Mouse (Mus musculus) CH12.LX (cell line): ENCODE data around the gene Tbx1. TPM values are rescaled to one million over a fixed set of nuclear protein-coding genes. Genes with fewer than 3 reads are reported as not detected.

Experiments
- DNase-seq: peaks from one replicate; pipeline ENCODE4 v3.0.0-alpha.2; 2013; ENCODE audit errors: extremely low read depth
- H3K27ac ChIP-seq: 2 replicates; pipeline ENCODE4 v1.5.1; 2012; ENCODE audit warnings: low read depth, mild to moderate bottlenecking, control low read depth, moderate library complexity; ENCODE audit not compliant: insufficient read depth
- H3K27me3 ChIP-seq: replicated peaks from 2 replicates; pipeline ENCODE3; 2012; ENCODE audit warnings: inconsistent platforms
- H3K36me3 ChIP-seq, 2 experiments: replicated peaks in 1 of 2; 2 replicates each; pipeline versions ENCODE3 to v1.6.1; 2012; ENCODE audit warnings: inconsistent platforms in 1 of 2, low read length in 1 of 2, mild to moderate bottlenecking in 1 of 2, mixed read lengths in 1 of 2, moderate library complexity in 1 of 2; ENCODE audit not compliant: control insufficient read depth in 1 of 2, insufficient read depth in 1 of 2
- H3K4me1 ChIP-seq, 2 experiments: 2 replicates each; pipeline ENCODE4 v1.6.1; 2012; ENCODE audit warnings: inconsistent platforms in 1 of 2, moderate library complexity in 1 of 2; ENCODE audit not compliant: insufficient read depth in 2 of 2, control insufficient read depth in 1 of 2
- H3K4me2 ChIP-seq: 2 replicates; pipeline ENCODE4 v1.6.1; 2012; ENCODE audit warnings: low read depth, mild to moderate bottlenecking, control low read depth; ENCODE audit not compliant: poor library complexity, insufficient read depth, severe bottlenecking
- H3K4me3 ChIP-seq, 3 experiments: fragments of 150-350 bp in 1 of 3; sonication (generic) in 1 of 3; replicated peaks in 1 of 3; 2 replicates each; pipeline versions ENCODE3 to v1.5.1; 2011 to 2012; ENCODE audit warnings: low read depth in 2 of 3, low read length in 2 of 3, mild to moderate bottlenecking in 2 of 3, moderate library complexity in 2 of 3, control low read depth in 1 of 3, improper control_type of control experiment in 1 of 3, inconsistent platforms in 1 of 3, mixed read lengths in 1 of 3; ENCODE audit not compliant: poor library complexity in 1 of 3
- H3K79me2 ChIP-seq: replicated peaks from 2 replicates; pipeline ENCODE4 v1.6.1; 2012; ENCODE audit warnings: mild to moderate bottlenecking, moderate library complexity; ENCODE audit not compliant: control insufficient read depth, poor library complexity, insufficient read depth, severe bottlenecking; ENCODE audit errors: extremely low read depth
- H3K9ac ChIP-seq: 2 replicates; pipeline ENCODE4 v1.6.1; 2012; ENCODE audit warnings: low read depth, mild to moderate bottlenecking, control low read depth, moderate library complexity; ENCODE audit not compliant: insufficient read depth
- H3K9me3 ChIP-seq: replicated peaks from 2 replicates; pipeline ENCODE3; 2012; ENCODE audit warnings: low read length, inconsistent platforms, mixed read lengths
- BHLHE40 ChIP-seq: IDR thresholded peaks from 2 replicates; pipeline ENCODE4 v1.6.1; 2011; ENCODE audit warnings: mild to moderate bottlenecking, low read depth, low read length, improper control_type of control experiment
- CHD1 ChIP-seq: IDR thresholded peaks from 2 replicates; pipeline ENCODE4 v1.6.1; 2012; ENCODE audit warnings: low read depth, low read length, improper control_type of control experiment, inconsistent platforms
- CHD2 ChIP-seq: IDR thresholded peaks from 2 replicates; pipeline ENCODE4 v1.6.1; 2011; ENCODE audit warnings: low read length, improper control_type of control experiment
- CTCF ChIP-seq, 2 experiments: IDR thresholded peaks in 1 of 2; conservative IDR thresholded peaks in 1 of 2; 2 replicates each; pipeline ENCODE4 v1.5.1; 2011 to 2012; ENCODE audit warnings: low read depth in 2 of 2, low read length in 2 of 2, improper control_type of control experiment in 1 of 2, inconsistent platforms in 1 of 2, mild to moderate bottlenecking in 1 of 2, moderate library complexity in 1 of 2
- E2F4 ChIP-seq: IDR thresholded peaks from 2 replicates; pipeline ENCODE4 v1.6.1; 2011; ENCODE audit warnings: low read depth, low read length, improper control_type of control experiment; ENCODE audit not compliant: insufficient replicate concordance
- ELF1 ChIP-seq: IDR thresholded peaks from 2 replicates; pipeline ENCODE4 v1.6.1; 2014; ENCODE audit warnings: low read depth, mild to moderate bottlenecking, inconsistent platforms, low read length, improper control_type of control experiment
- EP300 ChIP-seq: IDR thresholded peaks from 2 replicates; pipeline ENCODE4 v1.6.1; 2011; ENCODE audit warnings: low read length, improper control_type of control experiment
- ETS1 ChIP-seq: conservative IDR thresholded peaks from 2 replicates; pipeline ENCODE4 v1.6.1; 2012; ENCODE audit warnings: low read depth, mild to moderate bottlenecking, inconsistent platforms, low read length, improper control_type of control experiment, moderate library complexity
- GABPA ChIP-seq: IDR thresholded peaks from 2 replicates; pipeline ENCODE4 v1.6.1; 2012; ENCODE audit warnings: low read depth, low read length, improper control_type of control experiment, inconsistent platforms; ENCODE audit not compliant: insufficient replicate concordance
- HCFC1 ChIP-seq: IDR thresholded peaks from 2 replicates; pipeline ENCODE4 v1.6.1; 2012; ENCODE audit warnings: low read depth, mild to moderate bottlenecking, inconsistent platforms, low read length, improper control_type of control experiment
- IRF4 ChIP-seq: IDR thresholded peaks from 2 replicates; pipeline ENCODE4 v1.6.1; 2014; ENCODE audit warnings: low read depth, mild to moderate bottlenecking, inconsistent platforms, low read length, improper control_type of control experiment
- JUN ChIP-seq: IDR thresholded peaks from 2 replicates; pipeline ENCODE4 v1.6.1; 2011; ENCODE audit warnings: low read depth, mild to moderate bottlenecking, low read length, improper control_type of control experiment, moderate library complexity; ENCODE audit not compliant: insufficient read depth
- JUND ChIP-seq: conservative IDR thresholded peaks from 2 replicates; pipeline ENCODE4 v1.6.1; 2011; ENCODE audit warnings: low read depth, low read length, improper control_type of control experiment
- KAT2A ChIP-seq: IDR thresholded peaks from 2 replicates; pipeline ENCODE4 v1.6.1; 2012; ENCODE audit warnings: low read length, improper control_type of control experiment, inconsistent platforms; ENCODE audit not compliant: insufficient replicate concordance
- MAFK ChIP-seq: IDR thresholded peaks from 2 replicates; pipeline ENCODE4 v1.6.1; 2011; ENCODE audit warnings: low read length, improper control_type of control experiment; ENCODE audit not compliant: insufficient replicate concordance
- MAX ChIP-seq: IDR thresholded peaks from 2 replicates; pipeline ENCODE4 v1.6.1; 2011; ENCODE audit warnings: low read length, improper control_type of control experiment
- MAZ ChIP-seq: IDR thresholded peaks from 2 replicates; pipeline ENCODE4 v1.6.1; 2012; ENCODE audit warnings: low read depth, mild to moderate bottlenecking, inconsistent platforms, low read length, improper control_type of control experiment, moderate library complexity
- MEF2A ChIP-seq: IDR thresholded peaks from 2 replicates; pipeline ENCODE4 v1.6.1; 2014; ENCODE audit warnings: low read depth, mild to moderate bottlenecking, inconsistent platforms, low read length, improper control_type of control experiment, borderline replicate concordance
- MXI1 ChIP-seq: IDR thresholded peaks from 2 replicates; pipeline ENCODE4 v1.6.1; 2011; ENCODE audit warnings: mild to moderate bottlenecking, low read depth, low read length, improper control_type of control experiment
- MYC ChIP-seq: IDR thresholded peaks from 2 replicates; pipeline ENCODE4 v1.6.1; 2011; ENCODE audit warnings: low read depth, mild to moderate bottlenecking, improper control_type of control experiment, low read length
- NELFE ChIP-seq: IDR thresholded peaks from 2 replicates; pipeline ENCODE4 v1.6.1; 2011; ENCODE audit warnings: low read depth, low read length, improper control_type of control experiment
- NRF1 ChIP-seq: IDR thresholded peaks from 2 replicates; pipeline ENCODE4 v1.6.1; 2014; ENCODE audit warnings: low read depth, mild to moderate bottlenecking, inconsistent platforms, low read length, improper control_type of control experiment, moderate library complexity
- PAX5 ChIP-seq: IDR thresholded peaks from 2 replicates; pipeline ENCODE4 v1.6.1; 2012; ENCODE audit warnings: low read length, inconsistent platforms, mixed read lengths
- POLR2A ChIP-seq: IDR thresholded peaks from 2 replicates; pipeline ENCODE4 v1.6.1; 2011; ENCODE audit warnings: low read depth, mild to moderate bottlenecking, improper control_type of control experiment, low read length
- POLR2AphosphoS2 ChIP-seq: IDR thresholded peaks from 2 replicates; pipeline ENCODE4 v1.6.1; 2011; ENCODE audit warnings: low read depth, low read length, improper control_type of control experiment
- RAD21 ChIP-seq: IDR thresholded peaks from 2 replicates; pipeline ENCODE4 v1.6.1; 2011; ENCODE audit warnings: low read depth, mild to moderate bottlenecking, low read length, improper control_type of control experiment, moderate library complexity
- RCOR1 ChIP-seq: conservative IDR thresholded peaks from 2 replicates; pipeline ENCODE4 v1.6.1; 2012; ENCODE audit warnings: low read depth, mild to moderate bottlenecking, inconsistent platforms, low read length, improper control_type of control experiment
- SIN3A ChIP-seq: IDR thresholded peaks from 2 replicates; pipeline ENCODE4 v1.6.1; 2012; ENCODE audit warnings: low read length, improper control_type of control experiment, inconsistent platforms
- SMC3 ChIP-seq: IDR thresholded peaks from 2 replicates; pipeline ENCODE4 v1.6.1; 2011; ENCODE audit warnings: low read depth, low read length, improper control_type of control experiment
- TBP ChIP-seq: conservative IDR thresholded peaks from 2 replicates; pipeline ENCODE4 v1.6.1; 2011; ENCODE audit warnings: low read depth, low read length, improper control_type of control experiment
- TCF12 ChIP-seq: IDR thresholded peaks from 2 replicates; pipeline ENCODE4 v1.6.1; 2014; ENCODE audit warnings: low read depth, mild to moderate bottlenecking, inconsistent platforms, low read length, improper control_type of control experiment
- UBTF ChIP-seq: IDR thresholded peaks from 2 replicates; pipeline ENCODE4 v1.6.1; 2012; ENCODE audit warnings: low read depth, mild to moderate bottlenecking, inconsistent platforms, low read length, improper control_type of control experiment, moderate library complexity
- USF1 ChIP-seq: IDR thresholded peaks from 2 replicates; pipeline ENCODE4 v1.6.1; 2014; ENCODE audit warnings: low read depth, mild to moderate bottlenecking, inconsistent platforms, low read length, improper control_type of control experiment
- USF2 ChIP-seq: conservative IDR thresholded peaks from 2 replicates; pipeline ENCODE4 v1.6.1; 2011; ENCODE audit warnings: low read depth, low read length, improper control_type of control experiment
- ZC3H11A ChIP-seq: IDR thresholded peaks from 2 replicates; pipeline ENCODE4 v1.6.1; 2012; ENCODE audit warnings: low read depth, mild to moderate bottlenecking, inconsistent platforms, low read length, improper control_type of control experiment
- ZKSCAN1 ChIP-seq: IDR thresholded peaks from 2 replicates; pipeline ENCODE4 v1.6.1; 2012; ENCODE audit warnings: low read depth, inconsistent platforms, low read length, improper control_type of control experiment, borderline replicate concordance
- ZMIZ1 ChIP-seq: IDR thresholded peaks from 2 replicates; pipeline ENCODE4 v1.6.1; 2012; ENCODE audit warnings: low read depth, mild to moderate bottlenecking, inconsistent platforms, low read length, improper control_type of control experiment
- ZNF384 ChIP-seq: IDR thresholded peaks from 2 replicates; pipeline ENCODE4 v1.6.1; 2012; ENCODE audit warnings: low read depth, low read length, improper control_type of control experiment, inconsistent platforms
- dilution Hi-C: fragments of 300-500 bp; cut with MboI; formaldehyde crosslinking; loops from 2 replicates; pipeline ENCODE4 v1.14.3; 2020; ENCODE audit warnings: low sequenced_read_pairs; ENCODE audit not compliant: extremely low pct_unique_long_range_greater_than_20kb, extremely low pct_ligation_motif_present
- in situ Hi-C: fragments of 300-500 bp; cut with MboI; formaldehyde crosslinking; loops from 3 replicates; pipeline ENCODE4 v1.14.3; 2019; ENCODE audit warnings: low sequenced_read_pairs, low pct_ligation_motif_present, low pct_unique_long_range_greater_than_20kb, mixed read lengths
- polyA plus RNA-seq: library from polyadenylated mRNA; unstranded; fragments of >175 nt; gene quantifications from 2 replicates; pipeline ENCODE4 v1.2.1, GENCODE M21; 2012; ENCODE audit warnings: low read depth; ENCODE audit not compliant: insufficient read length
- total RNA-seq, 2 experiments: library from RNA; depleted of rRNA; stranded (reverse); fragments of 300-350 nt in 1 of 2; fragments of >200 nt in 1 of 2; gene quantifications; 2 replicates each; pipeline ENCODE4 v1.2.3; 2012 to 2014

Gene Tbx1
- total and polyA plus RNA-seq, 3 experiments, result 0.04 TPM; not detected in 2

GRCm38 (mm10) chr16:18617370-18618065, 27.0 kb upstream of the Tbx1 start:
- H3K9me3 ChIP-seq, result peaks cover 11% of the 10 kb centered on the region
- H3K36me3 ChIP-seq, result no peaks in the 10 kb centered on the region
- peak overlapping the region; percentile 52 for H3K4me2 ChIP-seq
- H3K27ac ChIP-seq, result no peak overlapping the region
- in situ Hi-C loops (no loop called here), dilution Hi-C loops (no loop called here)
- TF ChIP-seq USF2 (no peak), HCFC1 (no peak), NELFE (no peak; the same call in 1 of the 2 replicates), ETS1 (no peak), CHD2 (no peak), UBTF (no peak), ZNF384 (no peak), E2F4 (no peak), SIN3A (no peak), ZKSCAN1 (no peak), MYC (peak; percentile 67; the same call in 1 of the 2 replicates), MEF2A (peak; percentile 18; the same call in 1 of the 2 replicates), CTCF (conservative IDR thresholded peaks at IDR 0.05 in 1 of 2, IDR thresholded peaks at IDR 0.05 in 1 of 2; ENCODE audit: low read depth in 2 of 2, low read length in 2 of 2) (peak; percentile 89 to 99), RAD21 (peak; percentile 100), MAZ (no peak), ZMIZ1 (no peak), TBP (no peak), NRF1 (no peak), MXI1 (no peak), RCOR1 (no peak), KAT2A (no peak), MAFK (no peak), ELF1 (no peak), POLR2A (no peak), GABPA (no peak), JUN (no peak), SMC3 (peak; percentile 98), BHLHE40 (no peak), TCF12 (0 out of 2 replicates have a peak, but pooled peaks have one; percentile 51), JUND (no peak), ZC3H11A (peak; percentile 93), EP300 (no peak), MAX (no peak; the same call in 1 of the 2 replicates), CHD1 (no peak), IRF4 (peak; percentile 64; the same call in 1 of the 2 replicates), USF1 (no peak), POLR2AphosphoS2 (no peak), PAX5 (no peak)
- peaks cover 51% of the 10 kb centered on the region for H3K27me3 ChIP-seq
- H3K9ac ChIP-seq, result no peak overlapping the region
- DNase-seq, result peak; percentile 91
- no peaks in the 10 kb centered on the region for H3K79me2 ChIP-seq
- H3K4me3 ChIP-seq, result peak overlapping the region in 2 of 3 experiments; percentile 0 to 1
- peaks cover 6 to 19% of the 10 kb centered on the region in 2 experiments for H3K4me1 ChIP-seq
